Mouse (Mus musculus) hindbrain, embryonic 12.5 days (tissue): Measurements from ENCODE around the gene Tiam1. TPM values are rescaled to one million over a fixed set of nuclear protein-coding genes. Genes with fewer than 3 reads are reported as not detected.

ENCODE experiments used
- ATAC-seq: fragments of 200-750 bp; cut with Nextera tagmentation; 2 replicates; pipeline ENCODE4 v1.8.0; 2017; ENCODE audit warnings: moderate TSS enrichment; ENCODE audit not compliant: low FRiP score
- H3K27ac ChIP-seq: fragments of 300-500 bp; sonication (generic); 2 replicates; pipeline ENCODE4 v1.5.1; 2016; ENCODE audit warnings: mild to moderate bottlenecking
- H3K27me3 ChIP-seq: fragments of 300-500 bp; sonication (generic); 2 replicates; pipeline ENCODE4 v1.6.1; 2016; ENCODE audit warnings: mild to moderate bottlenecking
- H3K36me3 ChIP-seq: fragments of 300-500 bp; sonication (generic); 2 replicates; pipeline ENCODE4 v1.6.1; 2016; ENCODE audit warnings: mild to moderate bottlenecking
- H3K4me1 ChIP-seq: fragments of 300-500 bp; sonication (generic); 2 replicates; pipeline ENCODE4 v1.6.1; 2016
- H3K4me2 ChIP-seq: fragments of 300-500 bp; sonication (generic); replicated peaks from 2 replicates; pipeline ENCODE4 v1.6.1; 2016; ENCODE audit warnings: mild to moderate bottlenecking
- H3K4me3 ChIP-seq: fragments of 300-500 bp; sonication (generic); 2 replicates; pipeline ENCODE4 v1.5.1; 2016; ENCODE audit warnings: mild to moderate bottlenecking
- H3K9ac ChIP-seq: fragments of 300-500 bp; sonication (generic); 2 replicates; pipeline ENCODE4 v1.6.1; 2016; ENCODE audit warnings: mild to moderate bottlenecking, moderate library complexity
- H3K9me3 ChIP-seq: fragments of 300-500 bp; sonication (generic); replicated peaks from 2 replicates; pipeline ENCODE4 v1.6.1; 2016; ENCODE audit warnings: mild to moderate bottlenecking
- WGBS: fragments of 180-500 bp; shearing (Covaris S2); methylation state at CpG from one replicate; pipeline ENCODE4 v1.1.7; 2016; 5-methylcytosine and 5-hydroxymethylcytosine counted together
- polyA plus RNA-seq: library from polyadenylated mRNA; unstranded; fragments of >200 nt; fragmentation: Nextera tagmentation; extraction: Ambion mirVana; gene quantifications from 2 replicates; pipeline ENCODE4 v1.2.1, GENCODE M21; 2016

Tiam1 gene
- polyA plus RNA-seq, 1 experiment from 2014 or later: 25.7 TPM

GRCm38 (mm10) chr16:89975441-89975840 is 168.1 kb downstream of the Tiam1 start:
- Histone ChIP-seq H3K27me3 (no peaks in the 10 kb centered on the region), H3K27ac (no peak overlapping the region), H3K4me1 (no peaks in the 10 kb centered on the region), H3K9me3 (no peaks in the 10 kb centered on the region), H3K36me3 (no peaks in the 10 kb centered on the region), H3K4me2 (no peak overlapping the region), H3K4me3 (no peak overlapping the region), H3K9ac (no peak overlapping the region)
- no peak for ATAC-seq
- 92% methylated on average over 9 of the region's 9 CpGs for whole genome bisulfite sequencing

GRCm38 (mm10) chr16:89973814-89974712 is 169.5 kb downstream of the Tiam1 start:
- 89% methylated on average over 16 of the region's 16 CpGs for WGBS
- Histone ChIP-seq H3K4me2 (no peak overlapping the region), H3K9ac (no peak overlapping the region), H3K36me3 (no peaks in the 10 kb centered on the region), H3K4me1 (no peaks in the 10 kb centered on the region), H3K9me3 (no peaks in the 10 kb centered on the region), H3K4me3 (no peak overlapping the region), H3K27me3 (no peaks in the 10 kb centered on the region), H3K27ac (no peak overlapping the region)
- ATAC-seq: no peak

GRCm38 (mm10) chr16:89972854-89973487 is 170.6 kb downstream of the Tiam1 start:
- no peak overlapping the region for H3K4me2 ChIP-seq
- no peak for ATAC-seq
- no peaks in the 10 kb centered on the region for H3K9me3 ChIP-seq
- no peaks in the 10 kb centered on the region for H3K27me3 ChIP-seq
- H3K4me1 ChIP-seq: no peaks in the 10 kb centered on the region
- H3K36me3 ChIP-seq: no peaks in the 10 kb centered on the region
- H3K27ac ChIP-seq: no peak overlapping the region
- H3K4me3 ChIP-seq: no peak overlapping the region
- H3K9ac ChIP-seq: no peak overlapping the region
- 94% methylated on average over 15 of the region's 15 CpGs for WGBS

- no peak overlapping the region for H3K9ac ChIP-seq
- H3K4me1 ChIP-seq: no peaks in the 10 kb centered on the region
- H3K36me3 ChIP-seq: no peaks in the 10 kb centered on the region
- H3K27ac ChIP-seq: no peak overlapping the region
- ATAC-seq: no peak
- no peaks in the 10 kb centered on the region for H3K9me3 ChIP-seq
- no peaks in the 10 kb centered on the region for H3K27me3 ChIP-seq
- H3K4me2 ChIP-seq: no peak overlapping the region
- H3K4me3 ChIP-seq: no peak overlapping the region
- 93% methylated on average over 6 of the region's 6 CpGs for WGBS
These were observed 171.6 kb downstream of the Tiam1 start for GRCm38 (mm10) chr16:89972018-89972417.

- Histone ChIP-seq H3K9me3 (peaks cover 5% of the 10 kb centered on the region; the same call in 1 of the 2 replicates), H3K27me3 (no peaks in the 10 kb centered on the region), H3K4me2 (no peak overlapping the region), H3K9ac (no peak overlapping the region), H3K4me1 (no peaks in the 10 kb centered on the region), H3K4me3 (no peak overlapping the region), H3K36me3 (no peaks in the 10 kb centered on the region), H3K27ac (no peak overlapping the region)
- no peak for ATAC-seq
- WGBS: 75% methylated on average over 6 of the region's 6 CpGs
These were observed 175.5 kb downstream of the Tiam1 start for GRCm38 (mm10) chr16:89968058-89968457.

GRCm38 (mm10) chr16:89962876-89963275 is 180.7 kb downstream of the Tiam1 start:
- Histone ChIP-seq H3K27me3 (peaks cover 7% of the 10 kb centered on the region; the same call in 1 of the 2 replicates), H3K27ac (no peak overlapping the region), H3K9me3 (peaks cover 5% of the 10 kb centered on the region; the same call in 1 of the 2 replicates), H3K9ac (no peak overlapping the region), H3K4me1 (peaks cover 23% of the 10 kb centered on the region), H3K4me2 (no peak overlapping the region), H3K4me3 (no peak overlapping the region), H3K36me3 (no peaks in the 10 kb centered on the region)
- ATAC-seq: no peak
- 92% methylated on average over 14 of the region's 14 CpGs for WGBS

DNA sequence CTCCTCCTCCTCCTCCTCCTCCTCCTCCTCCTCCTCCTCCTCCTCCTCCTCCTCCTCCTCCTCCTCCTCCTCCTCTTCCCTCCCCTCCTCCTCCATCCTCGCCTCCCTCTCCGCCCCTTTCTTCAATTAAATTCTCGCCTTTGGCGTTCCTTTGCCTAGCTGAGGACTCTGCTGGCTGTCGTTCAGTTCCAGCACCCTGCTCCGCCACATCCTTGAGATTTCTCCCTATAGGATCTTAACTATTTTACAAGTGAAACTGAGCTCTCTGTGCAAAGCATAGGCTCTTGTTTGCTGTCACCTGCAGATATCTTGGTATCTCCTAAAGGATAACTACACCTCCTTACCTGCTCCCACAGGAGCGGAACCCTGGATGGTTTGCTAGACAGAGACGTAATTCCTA is 182.7 kb downstream of the Tiam1 start:
- WGBS: 21% methylated on average over 7 of the region's 8 CpGs

GRCm38 (mm10) chr16:89960186-89960878 is 183.2 kb downstream of the Tiam1 start:
- H3K9me3 ChIP-seq: no peaks in the 10 kb centered on the region; the same call in 1 of the 2 replicates
- ATAC-seq: peak; percentile 73
- H3K36me3 ChIP-seq: no peaks in the 10 kb centered on the region
- peaks cover 7% of the 10 kb centered on the region; the same call in 1 of the 2 replicates for H3K27me3 ChIP-seq
- WGBS: under 1% methylated on average over 31 of the region's 33 CpGs
- peak overlapping the region; percentile 33 for H3K4me3 ChIP-seq
- peak overlapping the region; percentile 69 for H3K4me2 ChIP-seq
- peaks cover 23% of the 10 kb centered on the region for H3K4me1 ChIP-seq
- 0 out of 2 replicates have a peak overlapping the region, but pooled peaks have one; percentile 12 for H3K27ac ChIP-seq
- H3K9ac ChIP-seq: peak overlapping the region; percentile 54

More for the DNA sequence above, 182.7 kb downstream of the Tiam1 start:
- Histone ChIP-seq H3K27ac (no peak overlapping the region), H3K4me1 (peaks cover 23% of the 10 kb centered on the region), H3K9me3 (no peaks in the 10 kb centered on the region; the same call in 1 of the 2 replicates), H3K9ac (peak overlapping the region; percentile 54; the same call in 1 of the 2 replicates), H3K27me3 (peaks cover 7% of the 10 kb centered on the region; the same call in 1 of the 2 replicates), H3K4me2 (peak overlapping the region; percentile 69), H3K4me3 (peak overlapping the region; percentile 33), H3K36me3 (no peaks in the 10 kb centered on the region)
- no peak for ATAC-seq

DNA sequence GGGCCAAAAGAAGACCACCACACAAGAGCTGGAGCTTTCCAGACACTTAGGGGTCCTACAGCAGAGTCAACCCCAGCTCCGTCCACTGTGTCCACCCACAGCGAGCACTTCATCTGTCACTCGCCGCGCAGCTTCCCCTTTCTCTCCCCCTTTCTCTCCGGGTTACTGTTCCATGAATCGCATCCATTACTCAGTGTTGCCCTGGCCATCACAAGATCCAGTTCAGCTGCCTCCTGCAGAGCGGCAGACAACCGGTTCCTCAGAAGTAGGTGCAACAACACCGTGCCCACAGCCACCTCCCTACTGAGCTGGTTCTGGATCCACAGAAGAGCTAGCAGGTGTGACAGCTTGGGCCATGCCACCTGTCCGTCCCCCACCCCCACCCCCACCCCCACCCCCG is 184.6 kb downstream of the Tiam1 start:
- ATAC-seq: no peak
- WGBS: 16% methylated on average over 12 of the region's 12 CpGs
- no peak overlapping the region for H3K27ac ChIP-seq
- no peak overlapping the region for H3K4me3 ChIP-seq
- no peak overlapping the region; the same call in 1 of the 2 replicates for H3K4me2 ChIP-seq
- peak overlapping the region; percentile 18; the same call in 1 of the 2 replicates for H3K9ac ChIP-seq
- H3K36me3 ChIP-seq: no peaks in the 10 kb centered on the region
- H3K4me1 ChIP-seq: peaks cover 23% of the 10 kb centered on the region
- H3K9me3 ChIP-seq: no peaks in the 10 kb centered on the region
- H3K27me3 ChIP-seq: peaks cover 7% of the 10 kb centered on the region; the same call in 1 of the 2 replicates

DNA sequence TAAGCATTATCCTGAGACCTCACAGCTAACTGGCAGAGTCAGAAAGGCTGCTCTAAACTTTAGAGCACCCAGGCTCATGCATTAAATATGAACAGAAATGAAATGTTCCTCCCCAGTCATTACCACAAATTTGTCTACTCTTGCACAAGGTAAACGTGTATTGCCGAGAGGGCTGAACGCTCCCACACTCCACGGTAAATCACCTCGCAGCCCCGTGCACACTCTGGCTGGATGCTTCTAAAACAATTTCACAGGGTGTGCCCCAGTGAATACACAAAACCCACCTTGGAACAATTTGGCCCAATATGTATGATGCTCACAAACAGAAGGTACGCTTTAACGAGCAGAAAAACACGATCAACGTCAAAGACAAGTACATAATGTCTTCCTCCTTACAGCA is 185.5 kb downstream of the Tiam1 start:
- no peak overlapping the region for H3K27ac ChIP-seq
- no peak for ATAC-seq
- peaks cover 23% of the 10 kb centered on the region for H3K4me1 ChIP-seq
- no peaks in the 10 kb centered on the region for H3K9me3 ChIP-seq
- H3K27me3 ChIP-seq: peaks cover 7% of the 10 kb centered on the region; the same call in 1 of the 2 replicates
- no peak overlapping the region for H3K4me2 ChIP-seq
- H3K36me3 ChIP-seq: no peaks in the 10 kb centered on the region
- no peak overlapping the region for H3K9ac ChIP-seq
- WGBS: 73% methylated on average over 10 of the region's 10 CpGs
- H3K4me3 ChIP-seq: no peak overlapping the region

- Histone ChIP-seq H3K27me3 (peaks cover 3% of the 10 kb centered on the region; the same call in 1 of the 2 replicates), H3K4me1 (peaks cover 7% of the 10 kb centered on the region), H3K4me2 (no peak overlapping the region), H3K36me3 (no peaks in the 10 kb centered on the region), H3K4me3 (no peak overlapping the region), H3K9ac (no peak overlapping the region), H3K9me3 (no peaks in the 10 kb centered on the region), H3K27ac (no peak overlapping the region)
- WGBS: 66% methylated on average over 8 of the region's 8 CpGs
- no peak for ATAC-seq
These were observed 189.0 kb downstream of the Tiam1 start for GRCm38 (mm10) chr16:89954525-89954924.

GRCm38 (mm10) chr16:89954114-89954513 is 189.5 kb downstream of the Tiam1 start:
- Histone ChIP-seq H3K27ac (no peak overlapping the region), H3K4me2 (no peak overlapping the region), H3K9me3 (no peaks in the 10 kb centered on the region), H3K4me3 (no peak overlapping the region), H3K27me3 (no peaks in the 10 kb centered on the region), H3K36me3 (no peaks in the 10 kb centered on the region), H3K9ac (no peak overlapping the region), H3K4me1 (peaks cover 4% of the 10 kb centered on the region)
- no peak for ATAC-seq
- WGBS: 89% methylated on average over 1 of the region's 1 CpGs
